In genomic region chr5:129145307-129145935, GRCm38 (mm10) we compare ENCODE assay signal across 14 mouse cellular contexts. TPM values are rescaled to one million over a fixed set of nuclear protein-coding genes. Genes with fewer than 3 reads are reported as not detected.
DNase-seq lines count a peak whose midpoint lies in the region; ATAC-seq and TF ChIP-seq lines count a peak whose summit lies in the region.
"Had no signal": no experiment of that assay in that cellular context is flagged by ENCODE, and none has a peak within 500 bp of the region (broad histone marks: within the 10 kb centered on the region; RNA-seq: fewer than 3 reads in every experiment).

No protein-coding gene starts in this region.

- H3K27ac ChIP-seq in embryonic facial prominence, embryonic 14.5 days (replicated peaks; ENCODE audit: low read depth, low read length) = no peak overlapping the region
- H3K27ac ChIP-seq in limb, embryonic 13.5 days = peak overlapping the region; percentile 39; the same call in 1 of the 2 replicates
- H3K27ac ChIP-seq in forebrain, embryonic 14.5 days (ENCODE audit: low read depth, low read length) = no peak overlapping the region
- H3K27ac ChIP-seq in cerebellum, adult 2 months (ENCODE audit: insufficient read depth, low read length) = no peak overlapping the region
- H3K27ac ChIP-seq in thymus, adult 2 months (ENCODE audit: control insufficient read depth, insufficient read depth, low read length) = no peak overlapping the region

- H3K27me3 ChIP-seq in embryonic facial prominence, embryonic 14.5 days (replicated peaks; ENCODE audit: control insufficient read depth, insufficient read depth, low read length) = no peaks in the 10 kb centered on the region
- H3K27me3 ChIP-seq in limb, embryonic 13.5 days = no peaks in the 10 kb centered on the region
- no peaks in the 10 kb centered on the region for H3K27me3 ChIP-seq in forebrain, embryonic 14.5 days (replicated peaks; ENCODE audit: control insufficient read depth, insufficient read depth, low read length)
- H3K27me3 ChIP-seq in cerebellum, adult 2 months (ENCODE audit: control insufficient read depth, insufficient read depth, low read length) = no peaks in the 10 kb centered on the region; the same call in 1 of the 2 replicates
- no peaks in the 10 kb centered on the region for H3K27me3 ChIP-seq in thymus, adult 2 months (ENCODE audit: control insufficient read depth, insufficient read depth, low read length)

- H3K4me2 ChIP-seq in embryonic facial prominence, embryonic 14.5 days (ENCODE audit: low read depth, low read length) = no peak overlapping the region
- no peak overlapping the region for H3K4me2 ChIP-seq in limb, embryonic 13.5 days (replicated peaks)
- H3K4me2 ChIP-seq in forebrain, embryonic 14.5 days (ENCODE audit: low read length) = no peak overlapping the region

- peak; percentile 51 to 64 for DNase-seq in lung, adult 18-20 months
- no peak for DNase-seq in lung, postnatal 4 days
- peak; percentile 40 for DNase-seq in embryonic facial prominence, embryonic 14.5 days (ENCODE audit: low spot score)
- no peak for DNase-seq in forebrain, embryonic 14.5 days (ENCODE audit: low spot score)
- DNase-seq in cerebellum, adult 2 months = no peak
- no peak for DNase-seq in thymus, adult 2 months
- DNase-seq: cerebellum, adult 9-10 months; heart, adult 18-20 months; kidney, postnatal 10 days; liver had no signal

- no peak for TF ChIP-seq CTCF in cerebellum, adult 2 months (IDR thresholded peaks at IDR 0.05; ENCODE audit: borderline replicate concordance, insufficient read depth, low read depth, low read length)
- no peak for TF ChIP-seq CTCF in thymus, adult 2 months (IDR thresholded peaks at IDR 0.05; ENCODE audit: borderline replicate concordance, control insufficient read depth, extremely low read depth, insufficient read depth, low read length, poor library complexity)

- no peak overlapping the region for H3K9ac ChIP-seq in embryonic facial prominence, embryonic 14.5 days (ENCODE audit: low read depth, low read length)
- no peak overlapping the region for H3K9ac ChIP-seq in limb, embryonic 13.5 days
- no peak overlapping the region for H3K9ac ChIP-seq in forebrain, embryonic 14.5 days (ENCODE audit: low read length)

- 71% methylated on average over 8 of the region's 8 CpGs for WGBS in embryonic facial prominence, embryonic 14.5 days
- 47% methylated on average over 8 of the region's 8 CpGs for WGBS in limb, embryonic 13.5 days
- 84% methylated on average over 8 of the region's 8 CpGs for WGBS in forebrain, embryonic 14.5 days
- 89% methylated on average over 8 of the region's 8 CpGs for WGBS in cerebellum, adult 2 months
- WGBS in thymus, adult 2 months = 89% methylated on average over 8 of the region's 8 CpGs

- ATAC-seq in embryonic facial prominence, embryonic 14.5 days (ENCODE audit: low read depth) = no peak
- ATAC-seq in limb, embryonic 13.5 days (ENCODE audit: low FRiP score, low read depth) = peak; percentile 72; the same call in 1 of the 2 replicates
- peak; percentile 47; the same call in 1 of the 2 replicates for ATAC-seq in megakaryocyte progenitor cell, adult 5-6 weeks (replicated peaks; ENCODE audit: poor library complexity)
- ATAC-seq in forebrain, embryonic 14.5 days = no peak
- ATAC-seq: inflammation-experienced regulatory T-cells, adult 6 months had no signal

- peaks cover 10% of the 10 kb centered on the region; the same call in 1 of the 2 replicates for H3K4me1 ChIP-seq in embryonic facial prominence, embryonic 14.5 days (ENCODE audit: control insufficient read depth, insufficient read depth, low read length)
- H3K4me1 ChIP-seq in limb, embryonic 13.5 days = peaks cover 27% of the 10 kb centered on the region
- no peaks in the 10 kb centered on the region for H3K4me1 ChIP-seq in forebrain, embryonic 14.5 days (ENCODE audit: control insufficient read depth, insufficient read depth, low read length)
- no peaks in the 10 kb centered on the region for H3K4me1 ChIP-seq in cerebellum, adult 2 months (ENCODE audit: control insufficient read depth, insufficient read depth, low read length)
- no peaks in the 10 kb centered on the region for H3K4me1 ChIP-seq in thymus, adult 2 months (replicated peaks; ENCODE audit: control insufficient read depth, insufficient read depth, low read length)

- H3K4me3 ChIP-seq in embryonic facial prominence, embryonic 14.5 days (ENCODE audit: low read depth, low read length) = no peak overlapping the region
- H3K4me3 ChIP-seq in limb, embryonic 13.5 days = no peak overlapping the region
- no peak overlapping the region for H3K4me3 ChIP-seq in forebrain, embryonic 14.5 days (ENCODE audit: low read depth, low read length)
- no peak overlapping the region for H3K4me3 ChIP-seq in cerebellum, adult 2 months (replicated peaks; ENCODE audit: insufficient read depth, low read depth, low read length)
- no peak overlapping the region for H3K4me3 ChIP-seq in thymus, adult 2 months (ENCODE audit: control insufficient read depth, insufficient read depth, low read length)
- H3K4me3 ChIP-seq: megakaryocyte, embryonic 14.5 days had no signal

- no peaks in the 10 kb centered on the region for H3K9me3 ChIP-seq in embryonic facial prominence, embryonic 14.5 days (ENCODE audit: control insufficient read depth, low read length)
- no peaks in the 10 kb centered on the region for H3K9me3 ChIP-seq in limb, embryonic 13.5 days
- H3K9me3 ChIP-seq in forebrain, embryonic 14.5 days (replicated peaks; ENCODE audit: control insufficient read depth, low read length) = no peaks in the 10 kb centered on the region

- H3K36me3 ChIP-seq in embryonic facial prominence, embryonic 14.5 days (ENCODE audit: control insufficient read depth, insufficient read depth, low read length) = no peaks in the 10 kb centered on the region
- no peaks in the 10 kb centered on the region for H3K36me3 ChIP-seq in limb, embryonic 13.5 days
- no peaks in the 10 kb centered on the region for H3K36me3 ChIP-seq in forebrain, embryonic 14.5 days (ENCODE audit: control insufficient read depth, insufficient read depth, low read length)
- no peaks in the 10 kb centered on the region for H3K36me3 ChIP-seq in thymus, adult 2 months (ENCODE audit: control insufficient read depth, insufficient read depth, low read length)

- no peak for TF ChIP-seq POLR2A in cerebellum, adult 2 months (IDR thresholded peaks at IDR 0.05; ENCODE audit: borderline replicate concordance, insufficient read depth, low read length)
- TF ChIP-seq POLR2A in thymus, adult 2 months (IDR thresholded peaks at IDR 0.05; ENCODE audit: control insufficient read depth, extremely low read depth, insufficient read depth, low read length, poor library complexity) = no peak

RNA-seq across cellular contexts. Expression of gene Adgrd1, which starts 48.9 kb away (rescaled TPM):
- polyA plus RNA-seq in embryonic facial prominence, embryonic 14.5 days (2014; fragmentation: Nextera tagmentation; extraction: Ambion mirVana) = 3.8 and 5.7 TPM in 2 replicates
- 0.19 and 0.24 TPM in 2 replicates for polyA plus RNA-seq in limb, embryonic 13.5 days (2015; fragmentation: Nextera tagmentation; extraction: Ambion mirVana)
- total RNA-seq in megakaryocyte progenitor cell, adult 5-6 weeks (2015) = 0.15 and 0.59 TPM in 2 replicates
- 0.50 and 0.51 TPM in 2 replicates for total RNA-seq in megakaryocyte progenitor cell, adult 5-6 weeks (2017)
- 0.12 and 0.15 TPM in 2 replicates for polyA plus RNA-seq in forebrain, embryonic 14.5 days (2014; fragmentation: Nextera tagmentation; extraction: Ambion mirVana)
- polyA plus RNA-seq in cerebellum, adult 2 months (2012; rRNA removed) = 0.27 and 0.34 TPM in 2 replicates
- 3.3 TPM in 2 replicates for polyA plus RNA-seq in thymus, adult 2 months (2012; rRNA removed)

Comparison
In these comparisons a context has a peak if more than half of its experiments do, and no peak if none do; other contexts are left out.
1. DNase-seq: peak in lung, adult 18-20 months (2 of 2) and embryonic facial prominence, embryonic 14.5 days (single experiment); none in lung, postnatal 4 days (0 of 2), forebrain, embryonic 14.5 days (single experiment), cerebellum, adult 2 months (0 of 2) and thymus, adult 2 months (single experiment).
2. ATAC-seq: peak in limb, embryonic 13.5 days (single experiment) and megakaryocyte progenitor cell, adult 5-6 weeks (single experiment); none in embryonic facial prominence, embryonic 14.5 days (single experiment) and forebrain, embryonic 14.5 days (single experiment).